Mouse (Mus musculus): Measurements from ENCODE around the gene Ak4.

DNA sequence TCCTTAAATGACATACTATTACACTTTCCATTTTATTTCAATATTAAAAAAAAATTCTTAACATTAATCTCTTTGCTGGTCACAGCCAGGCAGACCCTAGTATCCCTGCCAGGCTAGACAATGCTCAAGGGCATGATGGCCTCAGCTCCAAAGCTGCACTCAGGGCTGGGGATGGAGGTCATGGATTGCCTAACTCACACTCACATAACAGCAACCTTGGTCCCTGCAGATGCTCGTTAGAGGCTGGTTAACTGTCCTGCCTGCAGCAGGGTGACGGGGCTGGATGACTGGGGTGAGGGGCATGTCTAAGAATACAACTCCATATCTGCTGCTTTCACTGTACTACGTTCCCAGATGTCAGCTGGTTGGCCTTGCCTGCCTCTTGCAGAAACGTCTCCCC lies 40.8 kb upstream of the Ak4 start:
- TF ChIP-seq CTCF (IDR thresholded peaks at IDR 0.05), result no peak
- TF ChIP-seq EP300 (IDR thresholded peaks at IDR 0.05), result no peak
